Mouse (Mus musculus): ENCODE measurements around the gene Usp47. TPM values are rescaled to one million over a fixed set of nuclear protein-coding genes. Genes with fewer than 3 reads are reported as not detected.

Usp47 gene
- total RNA-seq, 1 experiment from 2014 or later = 63.0 TPM

DNA sequence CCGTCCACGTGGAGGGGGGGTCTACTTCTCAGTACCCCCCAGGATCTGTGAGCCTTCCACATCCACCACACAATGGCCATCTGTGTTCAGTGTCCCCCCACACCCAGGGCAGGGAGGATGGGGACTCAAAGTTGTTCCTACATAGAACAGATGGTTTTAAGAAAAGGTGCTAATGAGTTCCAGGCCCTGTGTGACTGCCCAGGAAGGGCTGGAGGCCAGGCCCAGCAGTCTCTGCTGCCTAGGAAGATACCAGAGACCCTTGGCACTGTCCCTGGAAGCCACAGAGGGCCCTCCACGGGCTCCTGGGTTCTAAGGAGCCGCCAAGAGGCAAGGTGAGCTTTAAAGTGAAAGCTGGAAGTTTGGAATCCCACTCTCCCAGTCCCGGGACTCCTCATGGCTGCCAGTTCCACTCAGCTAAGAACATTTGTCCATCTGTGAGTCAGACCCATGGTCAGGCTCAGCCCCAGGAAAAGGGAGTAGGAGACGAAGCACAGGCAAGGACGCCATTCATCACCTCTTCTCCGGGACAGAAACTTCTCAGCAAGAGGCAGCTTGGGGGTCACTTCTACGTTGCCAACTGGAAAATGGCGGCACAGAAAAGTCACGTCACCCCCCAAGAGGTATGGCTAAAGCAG, 98.7 kb downstream of the Usp47 start:
- peak; percentile 38 for DNase-seq

- no peak for DNase-seq
Measured at GRCm38 (mm10) chr7:112123612-112124011, 100.3 kb downstream of the Usp47 start.

DNA sequence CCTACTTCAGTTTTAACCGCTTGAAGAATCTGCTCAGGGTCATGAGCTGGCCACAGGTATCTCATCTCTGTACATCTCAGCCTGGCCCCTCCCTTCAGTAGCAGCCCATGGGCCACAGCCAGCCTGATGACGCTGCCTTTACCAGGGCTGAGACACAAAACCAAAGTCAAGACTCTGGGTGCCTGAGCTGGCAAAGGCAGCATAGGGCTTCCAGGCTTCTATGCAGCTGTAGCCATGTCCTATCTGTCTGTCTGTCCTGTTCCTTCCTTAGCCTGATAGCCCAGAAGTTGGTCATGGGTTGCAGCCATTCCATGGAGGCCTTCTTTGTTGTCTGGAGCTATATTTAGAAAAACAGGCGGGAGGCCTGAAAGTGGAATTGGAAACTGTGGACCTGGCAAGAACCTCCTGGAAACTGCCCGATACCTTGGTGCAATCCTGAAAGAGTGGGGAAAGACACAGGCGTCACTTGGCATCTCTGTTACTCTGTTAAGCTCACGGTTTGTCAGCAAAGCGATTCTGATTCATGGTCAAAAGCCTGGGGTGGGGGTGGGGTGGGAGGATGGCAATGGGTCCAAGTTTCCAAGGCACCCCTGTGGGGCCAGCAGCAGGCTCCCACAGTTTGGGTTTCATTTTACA, 102.4 kb downstream of the Usp47 start:
- peak; percentile 29 for DNase-seq

DNA sequence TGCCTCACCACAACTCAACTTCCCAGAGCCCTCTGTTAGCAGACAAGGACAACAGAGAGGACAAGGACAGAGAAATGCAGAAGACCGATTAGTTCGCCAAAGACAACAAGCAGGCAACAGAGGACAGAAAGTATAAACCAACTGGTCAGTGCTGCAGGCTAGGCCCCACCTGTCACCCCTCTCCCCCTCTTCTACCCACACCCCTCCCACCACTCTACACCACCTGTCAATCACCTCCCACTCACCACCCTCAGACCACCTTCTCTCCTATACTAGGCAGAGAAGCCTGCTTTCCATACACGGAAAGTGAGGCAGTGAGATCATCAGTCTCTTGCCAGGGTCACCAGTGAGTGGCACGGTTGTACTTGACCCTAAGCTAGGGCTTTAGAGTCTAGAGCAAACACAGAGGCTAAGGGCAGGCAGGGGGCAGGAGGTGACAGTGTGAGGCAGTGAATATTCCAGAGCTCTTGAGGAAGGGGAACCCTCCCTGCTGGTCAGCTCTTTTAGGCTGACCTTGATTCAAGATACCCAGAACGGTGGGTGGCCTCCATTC, 103.9 kb downstream of the Usp47 start:
- peak; percentile 31 for DNase-seq

GRCm38 (mm10) chr7:112127954-112128353, 104.7 kb downstream of the Usp47 start:
- no peak for DNase-seq

- DNase-seq = peak; percentile 58
Measured at GRCm38 (mm10) chr7:112128810-112129209, 105.5 kb downstream of the Usp47 start.

- no peak for DNase-seq
Measured at GRCm38 (mm10) chr7:112129851-112130250, 106.5 kb downstream of the Usp47 start.

DNA sequence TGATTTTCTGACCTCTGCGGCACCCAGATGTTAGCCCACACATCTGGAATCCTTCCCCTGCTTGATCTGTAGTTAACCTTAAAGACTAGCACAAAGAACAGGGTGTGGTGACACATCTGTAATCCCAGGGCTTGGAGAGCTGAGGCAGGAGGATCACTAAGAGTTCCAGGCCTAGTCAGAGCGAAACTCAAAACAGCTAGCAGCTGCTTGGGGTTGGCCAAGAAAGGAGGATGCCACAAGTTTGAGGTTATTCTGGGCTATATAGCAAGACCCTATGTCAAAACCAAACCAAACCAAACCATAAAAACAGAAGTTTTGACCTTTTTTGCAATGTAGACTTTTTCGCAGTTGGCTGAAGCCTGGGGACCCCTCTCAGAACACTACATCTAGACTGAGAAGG, 107.4 kb downstream of the Usp47 start:
- DNase-seq = no peak

DNA sequence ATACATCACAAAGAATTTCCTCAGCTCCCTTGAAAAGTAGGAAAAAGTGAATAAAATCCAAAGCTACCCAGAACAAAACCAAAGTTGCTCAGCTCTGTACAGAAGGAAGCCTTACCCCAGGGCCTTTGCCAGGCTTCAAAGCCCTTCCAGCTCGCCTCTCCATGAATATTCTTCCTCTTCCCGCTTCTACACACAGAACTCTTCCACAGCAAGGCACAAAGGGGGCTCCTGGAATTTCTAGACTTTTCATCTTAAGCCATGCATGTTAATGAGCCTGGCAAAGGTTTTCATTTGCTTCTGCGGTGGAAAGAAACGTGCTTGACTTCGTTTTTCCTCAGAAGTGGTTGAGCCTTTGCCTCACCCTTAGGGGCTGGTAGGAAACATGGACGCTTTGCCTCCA, 108.7 kb downstream of the Usp47 start:
- no peak for DNase-seq

DNA sequence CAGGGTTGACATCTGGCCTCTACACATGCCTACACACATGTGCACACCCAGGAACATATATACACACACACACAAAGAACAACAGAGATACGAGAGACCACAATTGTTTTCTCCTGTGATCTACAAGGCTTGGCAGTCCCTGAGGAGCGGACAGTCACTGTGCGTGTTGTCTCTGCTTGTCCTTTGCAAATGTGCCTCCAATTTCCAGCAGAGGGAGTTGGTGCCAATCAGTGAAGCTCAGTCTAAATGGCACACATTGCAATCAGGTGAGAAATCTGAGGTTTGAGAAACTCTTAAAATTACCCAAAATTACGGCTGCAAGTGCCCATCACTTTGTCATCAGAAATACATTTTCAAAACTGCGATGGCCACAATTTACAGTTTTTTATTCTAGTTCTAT, 110.0 kb downstream of the Usp47 start:
- DNase-seq = no peak

GRCm38 (mm10) chr7:112135161-112135560, 111.9 kb downstream of the Usp47 start:
- no peak for DNase-seq

GRCm38 (mm10) chr7:112136537-112136936, 113.2 kb downstream of the Usp47 start:
- no peak for DNase-seq

DNA sequence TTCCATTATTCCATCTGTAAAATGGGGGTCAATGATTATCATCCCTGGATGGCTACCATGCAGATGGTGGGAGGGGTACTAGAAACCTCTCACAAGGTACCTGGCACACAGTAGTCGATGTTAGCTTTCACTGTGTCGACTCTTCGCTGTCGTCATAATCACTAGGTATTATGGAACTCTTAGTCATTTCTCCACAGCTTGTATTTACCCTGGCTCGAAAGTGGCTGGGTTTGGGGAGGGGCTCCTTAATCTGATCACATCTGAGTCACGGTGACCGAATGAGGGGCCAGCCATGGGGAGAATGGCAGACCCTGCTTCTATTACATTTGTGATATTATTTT, 114.8 kb downstream of the Usp47 start:
- DNase-seq = no peak

DNA sequence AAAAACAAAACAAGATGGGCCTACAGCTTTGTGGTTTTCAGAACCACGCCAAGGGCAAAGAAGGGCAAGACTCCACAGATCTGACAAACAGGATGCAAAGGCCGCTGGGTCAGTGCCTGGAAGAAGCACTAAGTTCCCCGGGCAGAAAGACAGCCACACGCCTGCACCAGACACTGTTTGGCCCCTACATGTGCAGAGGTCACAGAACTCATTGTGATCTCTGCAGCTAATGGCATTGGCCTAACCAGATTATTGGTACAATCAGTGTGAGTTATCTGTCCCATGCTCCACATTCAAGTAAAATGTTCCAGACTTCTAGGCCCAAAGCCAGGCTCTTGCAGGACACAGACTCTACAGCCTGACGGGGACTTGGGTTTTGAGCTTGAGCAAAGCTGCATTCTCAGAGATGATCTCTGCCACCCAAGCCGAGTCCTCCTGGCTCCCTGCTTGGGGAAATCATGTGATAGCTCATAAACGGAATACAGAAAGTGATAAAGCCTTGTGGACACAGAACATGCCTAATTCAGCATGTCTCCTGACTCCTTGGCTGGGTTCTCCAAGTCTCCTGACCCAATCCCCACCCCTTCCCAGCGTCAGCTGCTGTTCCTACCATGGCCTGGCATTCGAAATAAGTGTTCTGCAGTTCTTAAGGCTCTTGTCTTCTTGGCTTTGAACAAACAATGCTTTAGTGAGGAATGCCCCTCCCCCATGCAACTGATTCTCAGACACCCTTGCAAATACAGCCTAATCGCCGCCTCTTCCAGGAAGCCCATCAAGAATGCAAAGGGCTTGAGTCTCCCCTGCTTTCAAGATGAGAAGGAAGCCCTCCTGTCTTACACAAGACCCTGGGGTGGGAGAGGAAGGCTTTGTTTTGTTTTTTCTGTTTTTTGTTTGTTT, 115.5 kb downstream of the Usp47 start:
- DNase-seq = peak; percentile 57

DNA sequence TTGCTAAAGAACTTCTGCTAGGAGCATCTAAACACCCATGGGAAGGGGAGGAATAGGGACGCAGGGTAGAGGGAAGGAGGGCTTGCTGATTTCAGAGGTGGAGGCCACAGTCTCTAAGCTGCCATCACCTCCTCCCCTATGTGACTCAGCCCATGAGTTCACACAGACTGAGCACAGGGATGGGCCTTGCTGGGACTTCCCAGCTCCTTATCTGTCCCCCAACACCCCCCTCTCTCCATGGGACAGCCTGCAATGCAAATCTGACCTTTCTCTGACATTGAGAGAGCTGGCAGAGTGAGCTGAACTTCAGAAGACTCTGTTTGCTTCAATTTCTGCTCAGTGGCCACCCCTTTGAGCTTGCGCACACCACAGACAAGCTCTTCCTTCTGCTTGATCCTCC, 117.4 kb downstream of the Usp47 start:
- DNase-seq = peak; percentile 35

GRCm38 (mm10) chr7:112142616-112143015, 119.3 kb downstream of the Usp47 start:
- no peak for DNase-seq

DNA sequence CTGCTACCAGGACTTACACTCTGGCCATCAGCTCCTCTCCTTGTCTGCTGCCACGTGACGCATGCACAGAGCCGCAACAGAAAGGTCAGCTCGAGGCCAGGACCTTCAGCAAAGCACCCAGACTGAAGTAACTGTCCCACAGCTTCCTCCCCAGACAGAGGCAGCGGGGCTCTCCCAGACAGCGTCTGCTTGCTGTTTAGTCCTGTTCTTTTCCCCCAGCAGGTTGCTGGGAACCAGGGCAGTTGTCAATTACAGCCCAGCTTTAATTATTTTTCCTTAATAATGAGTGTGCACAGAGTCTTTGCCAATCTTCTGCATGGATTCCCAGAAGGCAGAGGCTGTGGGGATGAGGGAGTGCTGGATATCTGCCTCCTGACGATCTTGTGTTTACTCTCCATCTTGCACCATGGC, 119.8 kb downstream of the Usp47 start:
- DNase-seq = peak; percentile 74

GRCm38 (mm10) chr7:112143978-112144377, 120.7 kb downstream of the Usp47 start:
- no peak for DNase-seq

DNA sequence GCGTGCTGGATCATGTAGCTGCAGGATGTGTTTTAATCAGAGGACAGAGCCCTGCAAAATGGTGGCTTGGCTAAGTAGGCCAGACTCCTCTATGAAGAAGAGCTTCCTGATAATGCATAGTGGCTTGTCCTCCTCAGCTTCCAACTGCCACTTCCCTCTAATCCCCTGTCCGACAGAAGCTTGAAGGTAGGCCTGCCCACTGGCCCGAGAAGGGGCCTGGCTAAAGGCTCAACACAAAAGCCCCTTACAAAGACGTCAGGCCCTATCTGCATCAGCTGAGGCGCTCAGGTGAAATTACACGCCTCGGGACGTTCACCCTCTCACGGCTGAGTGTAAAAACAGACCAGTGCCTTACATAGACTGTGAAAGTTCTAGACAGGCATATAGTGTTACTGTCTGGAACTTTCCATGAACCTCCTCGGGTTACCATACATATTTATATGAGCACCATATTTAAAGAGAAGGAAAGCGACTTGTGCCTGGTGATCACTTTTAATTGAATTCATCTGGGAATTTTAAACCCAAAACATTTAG, 121.4 kb downstream of the Usp47 start:
- DNase-seq = no peak

DNA sequence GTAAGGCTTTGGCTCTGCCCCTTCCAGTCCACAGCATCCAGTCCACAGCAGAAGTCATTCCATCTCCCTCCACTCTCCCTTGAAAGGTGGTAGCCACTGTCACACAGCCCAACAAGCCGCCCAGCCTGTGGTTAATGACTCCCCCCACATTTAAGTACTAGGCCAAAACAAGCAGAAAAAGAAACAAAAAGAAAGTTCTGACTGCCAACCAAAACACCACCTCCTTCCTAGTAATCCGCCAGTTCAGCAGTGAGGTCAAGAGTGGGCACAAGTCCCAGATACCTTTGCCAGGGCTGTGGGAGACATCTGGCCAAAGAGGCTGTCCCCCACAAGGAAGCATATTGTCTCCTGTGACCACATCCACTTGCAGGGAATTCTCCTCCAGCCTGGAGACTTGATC, 124.7 kb downstream of the Usp47 start:
- no peak for DNase-seq

DNA sequence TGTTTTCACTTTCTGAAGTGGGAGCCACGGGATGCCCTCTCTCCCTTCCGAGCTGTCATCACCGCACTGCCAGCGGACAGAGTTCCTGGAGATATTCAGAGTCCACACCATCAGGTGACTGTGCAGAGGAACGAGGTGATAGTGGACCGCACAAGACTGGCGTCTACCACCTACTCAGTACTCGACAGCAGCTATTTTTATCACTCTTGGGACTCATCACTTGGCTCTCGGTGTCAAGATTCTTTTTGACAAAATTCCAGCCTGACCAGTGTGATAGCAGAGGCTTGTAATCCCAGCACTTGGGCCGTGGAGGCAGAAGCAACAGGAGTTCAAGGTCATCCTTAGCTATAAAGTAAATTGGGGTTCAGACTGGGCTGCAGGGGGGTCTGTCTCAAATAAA, 125.8 kb downstream of the Usp47 start:
- DNase-seq = no peak

- DNase-seq = no peak
Measured at GRCm38 (mm10) chr7:112154445-112154844, 131.1 kb downstream of the Usp47 start.

- DNase-seq = no peak
Measured at GRCm38 (mm10) chr7:112155194-112155593, 131.9 kb downstream of the Usp47 start.
